Mouse (Mus musculus) thymus, adult 2 months (tissue): ENCODE measurements around the gene Gamt. TPM values are rescaled to one million over a fixed set of nuclear protein-coding genes. Genes with fewer than 3 reads are reported as not detected.

ENCODE experiments used
- DNase-seq: peaks from one replicate; pipeline ENCODE4 v3.0.0; 2021
- H3K27ac ChIP-seq: fragments of 200-500 bp; 2 replicates; pipeline ENCODE4 v1.5.1; 2012; ENCODE audit warnings: low read length, control low read depth; ENCODE audit not compliant: control insufficient read depth, insufficient read depth
- H3K27me3 ChIP-seq: fragments of 200-500 bp; 2 replicates; pipeline ENCODE4 v1.6.1; 2012; ENCODE audit warnings: mild to moderate bottlenecking, low read length, moderate library complexity, mixed read lengths; ENCODE audit not compliant: control insufficient read depth, insufficient read depth
- H3K36me3 ChIP-seq: fragments of 200-500 bp; 2 replicates; pipeline ENCODE4 v1.6.1; 2012; ENCODE audit warnings: mild to moderate bottlenecking, low read length, moderate library complexity; ENCODE audit not compliant: control insufficient read depth, insufficient read depth
- H3K4me1 ChIP-seq: fragments of 200-500 bp; replicated peaks from 2 replicates; pipeline ENCODE4 v1.6.1; 2012; ENCODE audit warnings: low read length; ENCODE audit not compliant: control insufficient read depth, insufficient read depth
- H3K4me3 ChIP-seq: fragments of 200-500 bp; 2 replicates; pipeline ENCODE4 v1.5.1; 2012; ENCODE audit warnings: mild to moderate bottlenecking, low read length, control low read depth, moderate library complexity; ENCODE audit not compliant: control insufficient read depth, insufficient read depth
- CTCF ChIP-seq: fragments of 200-500 bp; IDR thresholded peaks from 2 replicates; pipeline ENCODE4 v1.5.1; 2012; ENCODE audit warnings: mild to moderate bottlenecking, control low read depth, low read length, moderate library complexity, borderline replicate concordance; ENCODE audit not compliant: control insufficient read depth, poor library complexity, insufficient read depth; ENCODE audit errors: extremely low read depth
- POLR2A ChIP-seq: fragments of 200-500 bp; IDR thresholded peaks from 2 replicates; pipeline ENCODE4 v1.6.1; 2012; ENCODE audit warnings: mild to moderate bottlenecking, low read length, control low read depth, moderate library complexity; ENCODE audit not compliant: control insufficient read depth, poor library complexity, insufficient read depth; ENCODE audit errors: extremely low read depth
- WGBS: fragments of 180-500 bp; shearing (Covaris S2); methylation state at CpG from one replicate; pipeline ENCODE4 v1.1.7; 2018; 5-methylcytosine and 5-hydroxymethylcytosine counted together
- polyA plus RNA-seq: library from polyadenylated mRNA; depleted of rRNA; stranded (reverse); fragments of >200 nt; gene quantifications from 2 replicates; pipeline ENCODE4 v1.2.3, GENCODE M21; 2012; rRNA removed

Gene Gamt
- polyA plus RNA-seq, result 6.0 and 6.4 TPM in 2 replicates

- peaks cover 30% of the 10 kb centered on the region for H3K4me1 ChIP-seq
- H3K36me3 ChIP-seq, result peaks cover 14% of the 10 kb centered on the region
- WGBS, result under 1% methylated on average over 49 of the region's 49 CpGs
- H3K27me3 ChIP-seq, result no peaks in the 10 kb centered on the region
- peak; percentile 89 for DNase-seq
- H3K4me3 ChIP-seq, result peak within 1 kb of the TSS; percentile 44
- TF ChIP-seq POLR2A (no peak), CTCF (peak; percentile 22; the same call in 1 of the 2 replicates)
- peak within 1 kb of the TSS; percentile 25; the same call in 1 of the 2 replicates for H3K27ac ChIP-seq
Observed at GRCm38 (mm10) chr10:80260642-80261584, at the start of gene Gamt, which contains the start of gene Dazap1. TSS of gene Gamt (minus strand) at chr10:80261012. TSS of gene Dazap1 (plus strand) at chr10:80261486.

GRCm38 (mm10) chr10:80304862-80305261, 44.0 kb upstream of the Gamt start:
- no peak for DNase-seq
- Histone ChIP-seq H3K4me1 (0 out of 2 replicates have a peak, but pooled peaks cover 3% of the 10 kb centered on the region), H3K27ac (no peak overlapping the region), H3K36me3 (no peaks in the 10 kb centered on the region), H3K4me3 (no peak overlapping the region), H3K27me3 (peaks cover 5% of the 10 kb centered on the region; the same call in 1 of the 2 replicates)
- 5% methylated on average over 25 of the region's 25 CpGs for WGBS
- no peak for TF ChIP-seq CTCF
- TF ChIP-seq POLR2A, result no peak

GRCm38 (mm10) chr10:80304458-80304857, 43.6 kb upstream of the Gamt start:
- peaks cover 7% of the 10 kb centered on the region; the same call in 1 of the 2 replicates for H3K27me3 ChIP-seq
- 8% methylated on average over 12 of the region's 12 CpGs for WGBS
- no peak for DNase-seq
- TF ChIP-seq CTCF (no peak), POLR2A (no peak)
- H3K4me3 ChIP-seq, result no peak overlapping the region
- 0 out of 2 replicates have a peak, but pooled peaks cover 3% of the 10 kb centered on the region for H3K4me1 ChIP-seq
- H3K36me3 ChIP-seq, result no peaks in the 10 kb centered on the region
- no peak overlapping the region for H3K27ac ChIP-seq

GRCm38 (mm10) chr10:80302471-80302881, 41.7 kb upstream of the Gamt start:
- TF ChIP-seq POLR2A (no peak), CTCF (no peak)
- no peak overlapping the region for H3K27ac ChIP-seq
- no peak overlapping the region for H3K4me3 ChIP-seq
- H3K27me3 ChIP-seq, result peaks cover 12% of the 10 kb centered on the region; the same call in 1 of the 2 replicates
- 0 out of 2 replicates have a peak, but pooled peaks cover 3% of the 10 kb centered on the region for H3K4me1 ChIP-seq
- no peaks in the 10 kb centered on the region for H3K36me3 ChIP-seq
- 62% methylated on average over 9 of the region's 9 CpGs for WGBS
- DNase-seq, result no peak

- DNase-seq, result no peak
- H3K36me3 ChIP-seq, result no peaks in the 10 kb centered on the region
- WGBS, result 82% methylated on average over 5 of the region's 5 CpGs
- H3K27ac ChIP-seq, result no peak overlapping the region
- peaks cover 12% of the 10 kb centered on the region; the same call in 1 of the 2 replicates for H3K27me3 ChIP-seq
- TF ChIP-seq CTCF (no peak), POLR2A (no peak)
- H3K4me3 ChIP-seq, result no peak overlapping the region
- H3K4me1 ChIP-seq, result 0 out of 2 replicates have a peak, but pooled peaks cover 3% of the 10 kb centered on the region
Observed at GRCm38 (mm10) chr10:80302082-80302355, 41.2 kb upstream of the Gamt start.

- 87% methylated on average over 10 of the region's 10 CpGs for WGBS
- 0 out of 2 replicates have a peak, but pooled peaks cover 3% of the 10 kb centered on the region for H3K4me1 ChIP-seq
- H3K27ac ChIP-seq, result no peak overlapping the region
Observed at GRCm38 (mm10) chr10:80301256-80302081, 40.7 kb upstream of the Gamt start.

More at GRCm38 (mm10) chr10:80301256-80302081, 40.7 kb upstream of the Gamt start:
- no peak for DNase-seq
- no peak for TF ChIP-seq POLR2A
- no peak for TF ChIP-seq CTCF
- Histone ChIP-seq H3K27me3 (peaks cover 12% of the 10 kb centered on the region; the same call in 1 of the 2 replicates), H3K4me3 (no peak overlapping the region), H3K36me3 (no peaks in the 10 kb centered on the region)
